Mouse (Mus musculus): ENCODE data around the gene Sec22b.

GRCm38 (mm10) chr3:97866696-97867095 lies 34.3 kb upstream of the Sec22b start:
- TF ChIP-seq CTCF (IDR thresholded peaks at IDR 0.05; ENCODE audit: low read depth) (no peak), EP300 (IDR thresholded peaks at IDR 0.05; ENCODE audit: low read depth) (no peak)
